Comparison of ENCODE assay signal across 7 mouse cellular contexts in the genomic region with DNA sequence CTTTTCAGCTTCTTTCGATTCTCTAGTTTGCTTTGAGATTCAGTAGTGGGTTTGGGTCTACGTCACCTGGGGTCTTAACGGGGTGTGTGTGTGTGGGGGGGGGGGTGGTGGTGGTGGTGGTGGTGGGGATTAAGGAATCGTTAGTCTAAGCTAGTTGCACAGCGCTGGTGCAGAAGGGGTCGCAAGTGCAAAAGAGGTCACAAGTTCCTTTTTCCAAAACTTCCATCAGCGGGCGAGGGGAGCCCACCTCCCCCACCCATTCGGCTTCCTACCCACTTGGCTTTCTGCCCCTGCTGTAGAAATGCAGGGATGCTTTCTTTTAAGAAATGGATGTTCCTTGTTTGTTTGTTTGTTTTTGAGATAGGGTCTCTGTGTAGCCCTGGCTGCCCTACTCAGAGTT. TPM values are rescaled to one million over a fixed set of nuclear protein-coding genes. Genes with fewer than 3 reads are reported as not detected.
DNase-seq lines count a peak whose midpoint lies in the region; ATAC-seq and TF ChIP-seq lines count a peak whose summit lies in the region.

No protein-coding gene starts in this region.

- H3K27me3 ChIP-seq in lung, embryonic 14.5 days (ENCODE audit: insufficient read depth, low read length), result no peaks in the 10 kb centered on the region
- H3K27me3 ChIP-seq in limb, embryonic 11.5 days (ENCODE audit: control insufficient read depth, insufficient read depth, low read length), result no peaks in the 10 kb centered on the region

- no peak for TF ChIP-seq CTCF in lung, embryonic 14.5 days (IDR thresholded peaks at IDR 0.05; ENCODE audit: low read depth)
- no peak for TF ChIP-seq CTCF in embryonic fibroblast, embryonic 13.5 days (IDR thresholded peaks at IDR 0.05; ENCODE audit: borderline replicate concordance, insufficient read depth, low read length)

- H3K9me3 ChIP-seq in lung, embryonic 14.5 days (ENCODE audit: low read depth, low read length), result no peaks in the 10 kb centered on the region
- no peaks in the 10 kb centered on the region for H3K9me3 ChIP-seq in limb, embryonic 11.5 days (ENCODE audit: control insufficient read depth, low read length)

- H3K4me1 ChIP-seq in lung, embryonic 14.5 days (ENCODE audit: insufficient read depth), result no peaks in the 10 kb centered on the region
- no peaks in the 10 kb centered on the region for H3K4me1 ChIP-seq in embryonic fibroblast, embryonic 13.5 days (ENCODE audit: control insufficient read depth, insufficient read depth, low read length)
- H3K4me1 ChIP-seq in limb, embryonic 11.5 days (ENCODE audit: control insufficient read depth, insufficient read depth, low read length), result no peaks in the 10 kb centered on the region

- no peak for DNase-seq in lung, embryonic 14.5 days
- DNase-seq in lung, postnatal 10 days, result no peak
- DNase-seq in limb, embryonic 11.5 days (ENCODE audit: low spot score), result peak; percentile 37
- DNase-seq in retina, embryonic 14.5 days (ENCODE audit: low spot score), result peak; percentile 41
- no peak for DNase-seq in thymus, postnatal 0 days (ENCODE audit: low spot score)
- no peak for DNase-seq in urinary bladder, adult 18-20 months (ENCODE audit: low spot score in 2 of 2)

- H3K36me3 ChIP-seq in lung, embryonic 14.5 days (ENCODE audit: insufficient read depth), result no peaks in the 10 kb centered on the region
- H3K36me3 ChIP-seq in limb, embryonic 11.5 days (ENCODE audit: control insufficient read depth, insufficient read depth, low read length), result no peaks in the 10 kb centered on the region

- peak overlapping the region; percentile 74 for H3K4me2 ChIP-seq in lung, embryonic 14.5 days
- peak overlapping the region; percentile 66 for H3K4me2 ChIP-seq in limb, embryonic 11.5 days (ENCODE audit: low read depth, severe bottlenecking)

- TF ChIP-seq POLR2A in embryonic fibroblast, embryonic 13.5 days (IDR thresholded peaks at IDR 0.05; ENCODE audit: low read depth, low read length), result no peak

- H3K27ac ChIP-seq in lung, embryonic 14.5 days (ENCODE audit: low read depth), result no peak overlapping the region
- no peak overlapping the region for H3K27ac ChIP-seq in embryonic fibroblast, embryonic 13.5 days (ENCODE audit: insufficient read depth, low read length)
- H3K27ac ChIP-seq in limb, embryonic 11.5 days (replicated peaks; ENCODE audit: low read depth, low read length), result no peak overlapping the region

- H3K4me3 ChIP-seq in lung, embryonic 14.5 days (ENCODE audit: low read depth, low read length), result peak overlapping the region; percentile 48
- peak overlapping the region; percentile 95 for H3K4me3 ChIP-seq in embryonic fibroblast, embryonic 13.5 days (ENCODE audit: insufficient read depth, low read length)
- H3K4me3 ChIP-seq in limb, embryonic 11.5 days (ENCODE audit: low read depth, low read length), result peak overlapping the region; percentile 58

- 1% methylated on average over 9 of the region's 9 CpGs for WGBS in lung, embryonic 14.5 days
- under 1% methylated on average over 9 of the region's 9 CpGs for WGBS in limb, embryonic 11.5 days

- ATAC-seq in lung, embryonic 14.5 days (ENCODE audit: insufficient read depth), result no peak
- no peak for ATAC-seq in limb, embryonic 11.5 days (ENCODE audit: insufficient number of reproducible peaks, low FRiP score, low TSS enrichment, low read depth)

- peak overlapping the region; percentile 45 for H3K9ac ChIP-seq in lung, embryonic 14.5 days
- H3K9ac ChIP-seq in limb, embryonic 11.5 days (ENCODE audit: low read length), result peak overlapping the region; percentile 57; the same call in 1 of the 2 replicates

RNA-seq across cellular contexts. Expression of a gene that starts 16.0 kb away (rescaled TPM):
- not detected in 2 replicates for polyA plus RNA-seq in lung, embryonic 14.5 days (2014; fragmentation: Nextera tagmentation; extraction: Ambion mirVana)
- not detected in 2 replicates for polyA plus RNA-seq in embryonic fibroblast, embryonic 13.5 days (2011; ENCODE audit: insufficient read length, low read depth, missing spikeins)
- polyA plus RNA-seq in limb, embryonic 11.5 days (2014; fragmentation: Nextera tagmentation; extraction: Ambion mirVana), result not detected in 2 replicates
- not detected in 2 replicates for polyA plus RNA-seq in thymus, postnatal 0 days (2015; fragmentation: Nextera tagmentation; extraction: Ambion mirVana)

RNA-seq across cellular contexts. Expression of a gene that starts 35.4 kb away (rescaled TPM):
- polyA plus RNA-seq in lung, embryonic 14.5 days (2014; fragmentation: Nextera tagmentation; extraction: Ambion mirVana), result not detected in 2 replicates
- not detected in 2 replicates for polyA plus RNA-seq in embryonic fibroblast, embryonic 13.5 days (2011; ENCODE audit: insufficient read length, low read depth, missing spikeins)
- 0.51 and 0.88 TPM in 2 replicates for polyA plus RNA-seq in limb, embryonic 11.5 days (2014; fragmentation: Nextera tagmentation; extraction: Ambion mirVana)
- polyA plus RNA-seq in thymus, postnatal 0 days (2015; fragmentation: Nextera tagmentation; extraction: Ambion mirVana), result 1.7 and 1.9 TPM in 2 replicates

Comparison
In these comparisons a context has a peak if more than half of its experiments do, and no peak if none do; other contexts are left out.
1. DNase-seq: peak in limb, embryonic 11.5 days (single experiment) and retina, embryonic 14.5 days (single experiment); none in lung, embryonic 14.5 days (single experiment), lung, postnatal 10 days (single experiment), thymus, postnatal 0 days (single experiment) and urinary bladder, adult 18-20 months (0 of 2).
2. Peak in every context shown above with its lines, with median percentiles within 50 percentile points of each other: H3K4me3 ChIP-seq.